Mouse (Mus musculus) lung, adult 2 months (tissue): ENCODE measurements around the gene Gm8922. TPM values are rescaled to one million over a fixed set of nuclear protein-coding genes. Genes with fewer than 3 reads are reported as not detected.
"Not testable (repeated sequence)": the region's sequence is repeated elsewhere in the genome, so short reads cannot be mapped to it uniquely, and the experiment has no call there.

ENCODE experiments used
- DNase-seq: peaks from one replicate; pipeline ENCODE4 v3.0.0; 2022
- H3K4me1 ChIP-seq: fragments of 200-500 bp; 2 replicates; pipeline ENCODE4 v1.6.1; 2011; ENCODE audit warnings: low read length; ENCODE audit not compliant: control insufficient read depth, insufficient read depth
- H3K4me3 ChIP-seq: fragments of 200-500 bp; replicated peaks from 2 replicates; pipeline ENCODE3; 2011; ENCODE audit warnings: low read depth, mild to moderate bottlenecking, control low read depth, low read length; ENCODE audit errors: extremely low read depth
- WGBS: fragments of 180-500 bp; shearing (Covaris S2); methylation state at CpG from one replicate; pipeline ENCODE4 v1.1.7; 2018; 5-methylcytosine and 5-hydroxymethylcytosine counted together
- polyA plus RNA-seq: library from polyadenylated mRNA; depleted of rRNA; stranded (reverse); fragments of >200 nt; gene quantifications from 2 replicates; pipeline ENCODE4 v1.2.3, GENCODE M21; 2012; rRNA removed

Gm8922 gene
- polyA plus RNA-seq, result not detected in 2 replicates

GRCm38 (mm10) chr5:11681659-11682058 is at the start of gene Gm8922:
Gene Gm8922, plus strand, starts transcription at chr5:11681959.
- no CpG with 5 or more reads among the region's 2 CpGs for WGBS
- H3K4me1 ChIP-seq, DNase-seq, H3K4me3 ChIP-seq: not testable (repeated sequence)

Other genes starting within 250 kb of the Gm8922 start
- gene Gm8906, start 179.3 kb upstream of the Gm8922 start, polyA plus RNA-seq, result not detected in 2 replicates
- gene Gm6460, start 87.0 kb upstream of the Gm8922 start, polyA plus RNA-seq, result not detected in 2 replicates
- not detected in 2 replicates for gene Gm8926, start 88.6 kb downstream of the Gm8922 start, polyA plus RNA-seq
- not detected in 2 replicates for gene Gm6465, start 163.6 kb downstream of the Gm8922 start, polyA plus RNA-seq
- gene 4933402N22Rik, start 236.1 kb downstream of the Gm8922 start, polyA plus RNA-seq, result not detected in 2 replicates